Mouse (Mus musculus): Measurements from ENCODE around the gene Gm49711. TPM values are rescaled to one million over a fixed set of nuclear protein-coding genes. Genes with fewer than 3 reads are reported as not detected.
"Not testable (repeated sequence)": the region's sequence is repeated elsewhere in the genome, so short reads cannot be mapped to it uniquely, and the experiment has no call there.

Gm49711 gene
- total and polyA plus RNA-seq, 3 experiments: 4.2 TPM; not detected in 2

- H3K9me3 ChIP-seq (replicated peaks): no peaks in the 10 kb centered on the region
- TF ChIP-seq TAL1 (conservative IDR thresholded peaks at IDR 0.05; ENCODE audit: low read depth, low read length) (no peak), POLR2AphosphoS5 (IDR thresholded peaks at IDR 0.05; ENCODE audit: insufficient replicate concordance, low read depth, low read length) (no peak), GATA1 (IDR thresholded peaks at IDR 0.05; ENCODE audit: borderline replicate concordance, low read length) (no peak), GATA2 (IDR thresholded peaks at IDR 0.05; ENCODE audit: borderline replicate concordance, low read depth, low read length) (no peak), CTCF (IDR thresholded peaks at IDR 0.05; ENCODE audit: low read depth, low read length) (no peak)
- ATAC-seq (ENCODE audit: extremely low read depth, insufficient number of reproducible peaks, low FRiP score, poor library complexity, severe bottlenecking) (no peak), DNase-seq (ENCODE audit: low spot score) (no peak)
- H3K27me3 ChIP-seq (ENCODE audit: insufficient read depth, low read length): no peaks in the 10 kb centered on the region
- no peaks in the 10 kb centered on the region for H3K4me1 ChIP-seq (ENCODE audit: insufficient read depth, low read depth, low read length)
- no peak overlapping the region for H3K4me3 ChIP-seq (ENCODE audit: low read depth, low read length)
- H3K36me3 ChIP-seq (replicated peaks): peaks cover 72% of the 10 kb centered on the region
Observed at GRCm38 (mm10) chr16:92102115-92102514, 44.0 kb downstream of the Gm49711 start.

- H3K36me3 ChIP-seq (replicated peaks): peaks cover 73% of the 10 kb centered on the region
- not testable (repeated sequence) for H3K27me3 ChIP-seq (ENCODE audit: insufficient read depth, low read length); DNase-seq (ENCODE audit: low spot score); H3K4me1 ChIP-seq (ENCODE audit: insufficient read depth, low read depth, low read length); ATAC-seq (ENCODE audit: extremely low read depth, insufficient number of reproducible peaks, low FRiP score, poor library complexity, severe bottlenecking); H3K9me3 ChIP-seq (replicated peaks); H3K4me3 ChIP-seq (ENCODE audit: low read depth, low read length)
Observed at GRCm38 (mm10) chr16:92102931-92103330, 44.8 kb downstream of the Gm49711 start.

GRCm38 (mm10) chr16:92103572-92104331 is 45.6 kb downstream of the Gm49711 start:
- H3K27me3 ChIP-seq (ENCODE audit: insufficient read depth, low read length): no peaks in the 10 kb centered on the region
- H3K4me1 ChIP-seq (ENCODE audit: insufficient read depth, low read depth, low read length): no peaks in the 10 kb centered on the region
- ATAC-seq (ENCODE audit: extremely low read depth, insufficient number of reproducible peaks, low FRiP score, poor library complexity, severe bottlenecking) (no peak), DNase-seq (ENCODE audit: low spot score) (no peak)
- H3K36me3 ChIP-seq (replicated peaks): peaks cover 71% of the 10 kb centered on the region
- no peak for TF ChIP-seq POLR2AphosphoS5 (IDR thresholded peaks at IDR 0.05; ENCODE audit: insufficient replicate concordance, low read depth, low read length)
- no peak for TF ChIP-seq TAL1 (conservative IDR thresholded peaks at IDR 0.05; ENCODE audit: low read depth, low read length)
- no peak for TF ChIP-seq GATA1 (IDR thresholded peaks at IDR 0.05; ENCODE audit: borderline replicate concordance, low read length)
- no peak for TF ChIP-seq GATA2 (IDR thresholded peaks at IDR 0.05; ENCODE audit: borderline replicate concordance, low read depth, low read length)
- TF ChIP-seq CTCF (IDR thresholded peaks at IDR 0.05; ENCODE audit: low read depth, low read length): no peak
- H3K4me3 ChIP-seq (ENCODE audit: low read depth, low read length): no peak overlapping the region
- H3K9me3 ChIP-seq (replicated peaks): no peaks in the 10 kb centered on the region

- TF ChIP-seq TAL1 (conservative IDR thresholded peaks at IDR 0.05; ENCODE audit: low read depth, low read length): no peak
- no peak for TF ChIP-seq POLR2AphosphoS5 (IDR thresholded peaks at IDR 0.05; ENCODE audit: insufficient replicate concordance, low read depth, low read length)
- TF ChIP-seq GATA1 (IDR thresholded peaks at IDR 0.05; ENCODE audit: borderline replicate concordance, low read length): no peak
- no peak for TF ChIP-seq GATA2 (IDR thresholded peaks at IDR 0.05; ENCODE audit: borderline replicate concordance, low read depth, low read length)
- no peak for ATAC-seq (ENCODE audit: extremely low read depth, insufficient number of reproducible peaks, low FRiP score, poor library complexity, severe bottlenecking)
- H3K4me3 ChIP-seq (ENCODE audit: low read depth, low read length): no peak overlapping the region
- H3K9me3 ChIP-seq (replicated peaks): no peaks in the 10 kb centered on the region
- H3K36me3 ChIP-seq (replicated peaks): peaks cover 68% of the 10 kb centered on the region
- no peaks in the 10 kb centered on the region for H3K4me1 ChIP-seq (ENCODE audit: insufficient read depth, low read depth, low read length)
- DNase-seq (ENCODE audit: low spot score): no peak
- no peaks in the 10 kb centered on the region for H3K27me3 ChIP-seq (ENCODE audit: insufficient read depth, low read length)
Observed at GRCm38 (mm10) chr16:92104332-92104590, 46.1 kb downstream of the Gm49711 start.

- Histone ChIP-seq H3K9me3 (replicated peaks) (no peaks in the 10 kb centered on the region), H3K4me1 (ENCODE audit: insufficient read depth, low read depth, low read length) (no peaks in the 10 kb centered on the region), H3K27me3 (ENCODE audit: insufficient read depth, low read length) (no peaks in the 10 kb centered on the region), H3K36me3 (replicated peaks) (peaks cover 62% of the 10 kb centered on the region), H3K4me3 (ENCODE audit: low read depth, low read length) (no peak overlapping the region)
- DNase-seq (ENCODE audit: low spot score): no peak
- no peak for ATAC-seq (ENCODE audit: extremely low read depth, insufficient number of reproducible peaks, low FRiP score, poor library complexity, severe bottlenecking)
- TF ChIP-seq GATA1 (IDR thresholded peaks at IDR 0.05; ENCODE audit: borderline replicate concordance, low read length): no peak
- TF ChIP-seq POLR2AphosphoS5 (IDR thresholded peaks at IDR 0.05; ENCODE audit: insufficient replicate concordance, low read depth, low read length): no peak
- no peak for TF ChIP-seq CTCF (IDR thresholded peaks at IDR 0.05; ENCODE audit: low read depth, low read length)
- TF ChIP-seq TAL1 (conservative IDR thresholded peaks at IDR 0.05; ENCODE audit: low read depth, low read length): no peak
- no peak for TF ChIP-seq GATA2 (IDR thresholded peaks at IDR 0.05; ENCODE audit: borderline replicate concordance, low read depth, low read length)
Observed at GRCm38 (mm10) chr16:92104951-92105350, 46.8 kb downstream of the Gm49711 start.

GRCm38 (mm10) chr16:92105631-92106030 is 47.5 kb downstream of the Gm49711 start:
- no peaks in the 10 kb centered on the region for H3K9me3 ChIP-seq (replicated peaks)
- no peaks in the 10 kb centered on the region for H3K27me3 ChIP-seq (ENCODE audit: insufficient read depth, low read length)
- no peaks in the 10 kb centered on the region for H3K4me1 ChIP-seq (ENCODE audit: insufficient read depth, low read depth, low read length)
- H3K4me3 ChIP-seq (ENCODE audit: low read depth, low read length): no peak overlapping the region
- DNase-seq (ENCODE audit: low spot score): no peak
- peaks cover 60% of the 10 kb centered on the region for H3K36me3 ChIP-seq (replicated peaks)
- ATAC-seq (ENCODE audit: extremely low read depth, insufficient number of reproducible peaks, low FRiP score, poor library complexity, severe bottlenecking): no peak
- TF ChIP-seq GATA1 (IDR thresholded peaks at IDR 0.05; ENCODE audit: borderline replicate concordance, low read length) (no peak), TAL1 (conservative IDR thresholded peaks at IDR 0.05; ENCODE audit: low read depth, low read length) (no peak), POLR2AphosphoS5 (IDR thresholded peaks at IDR 0.05; ENCODE audit: insufficient replicate concordance, low read depth, low read length) (no peak), GATA2 (IDR thresholded peaks at IDR 0.05; ENCODE audit: borderline replicate concordance, low read depth, low read length) (no peak), CTCF (IDR thresholded peaks at IDR 0.05; ENCODE audit: low read depth, low read length) (no peak)

All from G1E (cell line).